Mouse (Mus musculus) forebrain, embryonic 13.5 days (tissue): Measurements from ENCODE around the gene Cadps. TPM values are rescaled to one million over a fixed set of nuclear protein-coding genes. Genes with fewer than 3 reads are reported as not detected.
A peak's percentile ranks its signal among the peaks of the same experiment; 100 is the strongest.

Experiments
- ATAC-seq: fragments of 200-750 bp; cut with Nextera tagmentation; 2 replicates; pipeline ENCODE4 v1.8.0; 2017
- H3K27ac ChIP-seq: fragments of 300-500 bp; sonication (generic); 2 replicates; pipeline ENCODE4 v1.5.1; 2015; ENCODE audit warnings: inconsistent platforms, mild to moderate bottlenecking, moderate library complexity
- H3K27me3 ChIP-seq: fragments of 300-500 bp; sonication (generic); 2 replicates; pipeline ENCODE4 v1.6.1; 2015; ENCODE audit warnings: mild to moderate bottlenecking, inconsistent platforms
- H3K36me3 ChIP-seq: fragments of 300-500 bp; sonication (generic); 2 replicates; pipeline ENCODE4 v1.6.1; 2015; ENCODE audit warnings: mild to moderate bottlenecking, inconsistent platforms; ENCODE audit not compliant: poor library complexity, severe bottlenecking
- H3K4me1 ChIP-seq: fragments of 300-500 bp; sonication (generic); 2 replicates; pipeline ENCODE4 v1.6.1; 2015; ENCODE audit warnings: inconsistent platforms
- H3K4me2 ChIP-seq: fragments of 300-500 bp; sonication (generic); 2 replicates; pipeline ENCODE4 v1.6.1; 2015; ENCODE audit warnings: inconsistent platforms, mild to moderate bottlenecking, moderate library complexity
- H3K4me3 ChIP-seq: fragments of 300-500 bp; sonication (generic); 2 replicates; pipeline ENCODE4 v1.5.1; 2015; ENCODE audit warnings: mild to moderate bottlenecking, inconsistent platforms
- H3K9ac ChIP-seq: fragments of 300-500 bp; sonication (generic); 2 replicates; pipeline ENCODE4 v1.6.1; 2015; ENCODE audit warnings: mild to moderate bottlenecking, inconsistent platforms
- H3K9me3 ChIP-seq: fragments of 300-500 bp; sonication (generic); replicated peaks from 2 replicates; pipeline ENCODE4 v1.6.1; 2016; ENCODE audit warnings: inconsistent platforms
- WGBS: fragments of 180-500 bp; shearing (Covaris S2); methylation state at CpG from one replicate; pipeline ENCODE4 v1.1.7; 2015; 5-methylcytosine and 5-hydroxymethylcytosine counted together
- polyA plus RNA-seq: library from polyadenylated mRNA; unstranded; fragments of >200 nt; fragmentation: Nextera tagmentation; extraction: Ambion mirVana; gene quantifications from 2 replicates; pipeline ENCODE4 v1.2.1, GENCODE M21; 2015

Cadps gene
- polyA plus RNA-seq, 1 experiment from 2014 or later: 17.0 TPM

DNA sequence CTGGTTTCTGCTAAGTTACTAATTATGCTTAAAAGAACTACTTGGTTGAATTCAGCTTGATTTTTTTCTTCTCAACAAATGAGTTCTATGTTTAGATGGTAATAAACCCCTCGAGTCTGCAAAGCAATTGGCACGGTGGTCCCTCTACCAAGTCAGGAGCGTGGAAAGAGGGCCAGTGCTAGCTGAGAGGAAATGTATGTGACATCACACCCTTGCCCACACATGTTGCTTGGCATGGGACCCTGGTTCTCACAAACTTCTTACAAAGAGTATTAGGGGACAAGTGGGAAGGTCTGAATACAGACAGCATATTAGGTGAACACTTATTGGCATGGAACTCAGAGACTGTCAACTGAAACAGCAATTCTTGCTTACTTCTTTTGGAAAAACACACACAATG is 418.2 kb downstream of the Cadps start:
- Histone ChIP-seq H3K4me3 (no peak overlapping the region), H3K9me3 (no peaks in the 10 kb centered on the region), H3K36me3 (no peaks in the 10 kb centered on the region), H3K4me1 (peaks cover 9% of the 10 kb centered on the region; the same call in 1 of the 2 replicates), H3K4me2 (no peak overlapping the region), H3K9ac (no peak overlapping the region), H3K27me3 (peaks cover 18% of the 10 kb centered on the region), H3K27ac (no peak overlapping the region)
- 60% methylated on average over 3 of the region's 3 CpGs for WGBS
- ATAC-seq: peak; percentile 66

DNA sequence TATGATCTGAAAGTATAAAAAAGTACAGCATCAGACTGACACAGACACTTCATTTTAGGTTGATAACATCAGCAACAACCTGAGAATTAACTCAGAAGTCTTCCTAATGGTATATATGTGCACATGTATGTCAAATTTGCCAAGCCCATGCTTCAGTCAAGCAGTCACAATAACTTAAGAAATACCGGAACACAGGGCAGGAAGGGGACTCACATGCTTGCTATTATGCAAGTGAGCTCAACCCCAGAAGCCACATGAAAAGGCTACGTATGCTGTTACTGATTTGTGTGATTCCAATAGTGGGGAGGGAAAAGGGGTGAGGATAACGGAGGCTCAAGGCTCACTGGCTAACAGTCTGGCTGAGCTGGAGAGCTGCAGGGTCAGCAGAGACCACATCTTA is 418.8 kb downstream of the Cadps start:
- Histone ChIP-seq H3K4me1 (peaks cover 9% of the 10 kb centered on the region; the same call in 1 of the 2 replicates), H3K4me2 (no peak overlapping the region), H3K4me3 (no peak overlapping the region), H3K36me3 (no peaks in the 10 kb centered on the region), H3K27ac (no peak overlapping the region), H3K27me3 (peaks cover 17% of the 10 kb centered on the region), H3K9me3 (no peaks in the 10 kb centered on the region), H3K9ac (no peak overlapping the region)
- no peak for ATAC-seq
- WGBS: 74% methylated on average over 3 of the region's 3 CpGs

DNA sequence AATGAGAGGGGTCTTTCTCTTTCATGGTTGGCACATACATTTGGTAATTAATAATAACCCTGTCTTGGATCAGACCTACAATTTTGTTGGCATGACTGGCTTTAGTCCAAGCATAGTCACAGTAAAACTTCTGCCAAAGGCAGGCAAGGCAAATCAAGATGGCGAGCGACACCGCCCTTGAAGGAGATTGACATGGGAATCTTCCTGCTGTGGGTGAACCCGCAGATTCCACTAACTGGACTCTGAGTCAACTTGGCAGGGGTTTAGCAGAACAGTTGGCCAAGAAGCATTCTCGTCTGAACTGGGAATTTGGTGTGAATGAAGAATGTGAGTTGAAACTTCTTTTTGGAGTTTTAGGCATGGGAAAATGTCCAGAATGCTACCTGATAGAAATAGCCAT is 422.8 kb downstream of the Cadps start:
- no peaks in the 10 kb centered on the region for H3K36me3 ChIP-seq
- peaks cover 12% of the 10 kb centered on the region for H3K4me1 ChIP-seq
- H3K4me2 ChIP-seq: no peak overlapping the region
- WGBS: 76% methylated on average over 5 of the region's 5 CpGs
- no peak overlapping the region for H3K27ac ChIP-seq
- H3K9me3 ChIP-seq: no peaks in the 10 kb centered on the region
- H3K9ac ChIP-seq: no peak overlapping the region
- H3K4me3 ChIP-seq: no peak overlapping the region
- ATAC-seq: no peak
- H3K27me3 ChIP-seq: peaks cover 28% of the 10 kb centered on the region

GRCm38 (mm10) chr14:12397561-12397960 is 425.3 kb downstream of the Cadps start:
- Histone ChIP-seq H3K4me2 (no peak overlapping the region), H3K27me3 (peaks cover 26% of the 10 kb centered on the region), H3K4me3 (no peak overlapping the region), H3K9ac (no peak overlapping the region), H3K27ac (no peak overlapping the region), H3K4me1 (peaks cover 36% of the 10 kb centered on the region), H3K9me3 (no peaks in the 10 kb centered on the region), H3K36me3 (no peaks in the 10 kb centered on the region)
- ATAC-seq: no peak
- WGBS: 80% methylated on average over 3 of the region's 3 CpGs

- ATAC-seq: peak; percentile 6; the same call in 1 of the 2 replicates
- peaks cover 69% of the 10 kb centered on the region for H3K4me1 ChIP-seq
- 5% methylated on average over 2 of the region's 2 CpGs for WGBS
Observed at GRCm38 (mm10) chr14:12394318-12394717, 428.6 kb downstream of the Cadps start.

GRCm38 (mm10) chr14:12393271-12393861 is 429.5 kb downstream of the Cadps start:
- H3K9me3 ChIP-seq: no peaks in the 10 kb centered on the region
- no peaks in the 10 kb centered on the region for H3K36me3 ChIP-seq
- WGBS: 2% methylated on average over 12 of the region's 12 CpGs
- H3K27me3 ChIP-seq: peaks cover 19% of the 10 kb centered on the region
- ATAC-seq: peak; percentile 88
- peak overlapping the region; percentile 33 for H3K4me2 ChIP-seq
- no peak overlapping the region for H3K4me3 ChIP-seq
- no peak overlapping the region for H3K9ac ChIP-seq
- H3K4me1 ChIP-seq: peaks cover 78% of the 10 kb centered on the region
- peak overlapping the region; percentile 76 for H3K27ac ChIP-seq

More at GRCm38 (mm10) chr14:12394318-12394717, 428.6 kb downstream of the Cadps start:
- no peak overlapping the region for H3K9ac ChIP-seq
- no peaks in the 10 kb centered on the region for H3K9me3 ChIP-seq
- H3K4me2 ChIP-seq: peak overlapping the region; percentile 20; the same call in 1 of the 2 replicates
- H3K36me3 ChIP-seq: no peaks in the 10 kb centered on the region
- no peak overlapping the region for H3K4me3 ChIP-seq
- H3K27ac ChIP-seq: peak overlapping the region; percentile 84
- H3K27me3 ChIP-seq: peaks cover 22% of the 10 kb centered on the region

DNA sequence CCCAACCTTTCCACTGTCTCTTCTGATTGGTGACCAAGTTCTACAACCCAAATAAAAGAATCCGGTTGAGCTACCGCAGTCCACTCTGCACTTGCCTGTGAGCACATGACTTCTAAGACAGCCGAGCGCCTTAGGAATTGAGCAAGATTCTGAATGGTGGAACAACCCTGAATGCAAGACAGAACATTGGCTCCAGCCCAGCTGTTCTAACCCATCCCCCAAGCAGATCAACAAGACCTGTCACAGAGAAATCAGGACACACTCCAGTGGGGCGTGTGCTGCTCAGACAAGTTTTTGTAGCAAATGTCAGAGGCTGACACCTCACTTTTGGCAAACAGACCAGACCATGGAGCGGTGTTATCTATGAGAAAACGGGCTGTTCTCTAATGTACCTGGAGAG is 431.7 kb downstream of the Cadps start:
- peaks cover 22% of the 10 kb centered on the region for H3K27me3 ChIP-seq
- peak overlapping the region; percentile 2; the same call in 1 of the 2 replicates for H3K4me2 ChIP-seq
- no peak overlapping the region for H3K9ac ChIP-seq
- no peaks in the 10 kb centered on the region for H3K36me3 ChIP-seq
- H3K27ac ChIP-seq: 0 out of 2 replicates have a peak overlapping the region, but pooled peaks have one; percentile 17
- WGBS: 18% methylated on average over 7 of the region's 7 CpGs
- no peak overlapping the region for H3K4me3 ChIP-seq
- ATAC-seq: peak; percentile 28
- peaks cover 94% of the 10 kb centered on the region for H3K4me1 ChIP-seq
- no peaks in the 10 kb centered on the region for H3K9me3 ChIP-seq

DNA sequence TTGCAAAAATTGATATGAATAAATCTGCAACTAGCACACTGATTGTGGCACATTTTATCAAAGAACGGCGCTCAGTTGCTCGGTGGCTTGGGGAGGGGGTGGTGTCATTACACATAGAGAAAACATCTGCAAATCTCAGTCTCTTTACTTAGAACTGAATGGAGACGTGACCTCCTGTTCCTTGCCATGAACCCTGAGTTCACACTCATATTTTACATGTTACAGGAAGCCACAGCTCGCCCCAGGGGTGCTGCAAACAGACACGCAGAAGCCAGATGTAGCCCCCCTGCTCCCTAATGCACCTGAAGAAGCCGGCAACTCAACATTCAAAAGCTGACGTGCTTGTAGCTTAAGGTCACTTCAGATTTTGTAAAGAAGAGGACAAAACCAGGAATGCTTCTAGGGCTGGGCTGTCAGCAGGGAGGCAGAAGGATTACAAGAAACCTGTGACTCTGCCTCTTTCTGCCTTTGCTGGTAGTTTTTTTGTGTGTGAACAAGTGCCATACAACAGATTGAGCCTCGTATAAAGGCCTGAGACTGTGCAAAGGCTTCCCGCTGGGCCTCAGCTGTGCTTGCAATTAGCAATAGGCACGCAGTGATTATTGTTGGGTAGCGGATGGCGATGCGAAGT is 434.0 kb downstream of the Cadps start:
- ATAC-seq: peak; percentile 60
- Histone ChIP-seq H3K4me1 (peaks cover 74% of the 10 kb centered on the region), H3K9ac (no peak overlapping the region), H3K27me3 (peaks cover 37% of the 10 kb centered on the region), H3K4me3 (no peak overlapping the region), H3K27ac (peak overlapping the region; percentile 79), H3K36me3 (no peaks in the 10 kb centered on the region), H3K9me3 (no peaks in the 10 kb centered on the region), H3K4me2 (peak overlapping the region; percentile 41)
- 3% methylated on average over 14 of the region's 14 CpGs for WGBS

- Histone ChIP-seq H3K36me3 (no peaks in the 10 kb centered on the region), H3K9ac (no peak overlapping the region), H3K4me1 (peaks cover 69% of the 10 kb centered on the region), H3K27me3 (peaks cover 42% of the 10 kb centered on the region), H3K27ac (peak overlapping the region; percentile 79), H3K4me2 (peak overlapping the region; percentile 41), H3K9me3 (no peaks in the 10 kb centered on the region), H3K4me3 (no peak overlapping the region)
- WGBS: 3% methylated on average over 4 of the region's 4 CpGs
- peak; percentile 20; the same call in 1 of the 2 replicates for ATAC-seq
Observed at GRCm38 (mm10) chr14:12388192-12388795, 434.6 kb downstream of the Cadps start.

GRCm38 (mm10) chr14:12387176-12387575 is 435.7 kb downstream of the Cadps start:
- no peaks in the 10 kb centered on the region for H3K36me3 ChIP-seq
- 47% methylated on average over 6 of the region's 6 CpGs for WGBS
- peaks cover 53% of the 10 kb centered on the region for H3K27me3 ChIP-seq
- H3K4me2 ChIP-seq: no peak overlapping the region
- H3K9ac ChIP-seq: no peak overlapping the region
- no peak overlapping the region for H3K27ac ChIP-seq
- H3K4me3 ChIP-seq: no peak overlapping the region
- H3K9me3 ChIP-seq: no peaks in the 10 kb centered on the region
- peaks cover 58% of the 10 kb centered on the region for H3K4me1 ChIP-seq
- no peak for ATAC-seq

GRCm38 (mm10) chr14:12377883-12378282 is 445.0 kb downstream of the Cadps start:
- Histone ChIP-seq H3K9ac (no peak overlapping the region), H3K27me3 (peaks cover 72% of the 10 kb centered on the region), H3K36me3 (no peaks in the 10 kb centered on the region), H3K27ac (no peak overlapping the region), H3K4me2 (no peak overlapping the region), H3K4me3 (no peak overlapping the region), H3K9me3 (no peaks in the 10 kb centered on the region), H3K4me1 (peaks cover 31% of the 10 kb centered on the region)
- ATAC-seq: peak; percentile 59; the same call in 1 of the 2 replicates
- 32% methylated on average over 9 of the region's 9 CpGs for WGBS

DNA sequence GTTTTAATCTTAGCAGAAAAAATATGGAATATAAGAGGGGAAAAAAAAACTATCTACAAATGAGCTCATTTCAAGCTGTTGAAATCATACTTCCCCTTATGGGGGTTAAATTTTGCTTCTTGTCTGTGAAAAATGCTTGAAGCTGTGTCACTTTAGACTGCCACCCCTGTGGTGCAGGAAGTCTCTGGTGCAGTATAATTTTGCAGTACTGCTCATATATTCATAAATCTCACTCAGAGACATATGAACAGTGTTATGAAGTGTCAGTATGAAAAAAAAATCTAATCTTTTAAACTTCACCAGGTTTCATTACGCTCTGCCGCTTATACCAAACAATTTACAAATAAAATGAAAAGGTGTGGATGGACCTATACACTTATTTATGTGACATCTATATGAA is 445.6 kb downstream of the Cadps start:
- no peak overlapping the region for H3K4me3 ChIP-seq
- H3K27ac ChIP-seq: no peak overlapping the region
- no peak for ATAC-seq
- no peak overlapping the region for H3K4me2 ChIP-seq
- no peak overlapping the region for H3K9ac ChIP-seq
- H3K4me1 ChIP-seq: peaks cover 31% of the 10 kb centered on the region
- H3K36me3 ChIP-seq: no peaks in the 10 kb centered on the region
- H3K9me3 ChIP-seq: no peaks in the 10 kb centered on the region
- 95% methylated on average over 2 of the region's 2 CpGs for WGBS
- peaks cover 66% of the 10 kb centered on the region for H3K27me3 ChIP-seq
